Mouse (Mus musculus) leukemia stem cell, adult 10-12 weeks (primary cell): Measurements from ENCODE around the gene Arfgap2. TPM values are rescaled to one million over a fixed set of nuclear protein-coding genes. Genes with fewer than 3 reads are reported as not detected.

Experiments
- polyA plus RNA-seq: library from polyadenylated mRNA; stranded (reverse); fragments of >175 nt; gene quantifications from 2 replicates; pipeline ENCODE4 v1.2.3, GENCODE M21; 2012; ENCODE audit warnings: low replicate concordance

Gene Arfgap2
- polyA plus RNA-seq: 7.9 and 37.0 TPM in 2 replicates

DNA sequence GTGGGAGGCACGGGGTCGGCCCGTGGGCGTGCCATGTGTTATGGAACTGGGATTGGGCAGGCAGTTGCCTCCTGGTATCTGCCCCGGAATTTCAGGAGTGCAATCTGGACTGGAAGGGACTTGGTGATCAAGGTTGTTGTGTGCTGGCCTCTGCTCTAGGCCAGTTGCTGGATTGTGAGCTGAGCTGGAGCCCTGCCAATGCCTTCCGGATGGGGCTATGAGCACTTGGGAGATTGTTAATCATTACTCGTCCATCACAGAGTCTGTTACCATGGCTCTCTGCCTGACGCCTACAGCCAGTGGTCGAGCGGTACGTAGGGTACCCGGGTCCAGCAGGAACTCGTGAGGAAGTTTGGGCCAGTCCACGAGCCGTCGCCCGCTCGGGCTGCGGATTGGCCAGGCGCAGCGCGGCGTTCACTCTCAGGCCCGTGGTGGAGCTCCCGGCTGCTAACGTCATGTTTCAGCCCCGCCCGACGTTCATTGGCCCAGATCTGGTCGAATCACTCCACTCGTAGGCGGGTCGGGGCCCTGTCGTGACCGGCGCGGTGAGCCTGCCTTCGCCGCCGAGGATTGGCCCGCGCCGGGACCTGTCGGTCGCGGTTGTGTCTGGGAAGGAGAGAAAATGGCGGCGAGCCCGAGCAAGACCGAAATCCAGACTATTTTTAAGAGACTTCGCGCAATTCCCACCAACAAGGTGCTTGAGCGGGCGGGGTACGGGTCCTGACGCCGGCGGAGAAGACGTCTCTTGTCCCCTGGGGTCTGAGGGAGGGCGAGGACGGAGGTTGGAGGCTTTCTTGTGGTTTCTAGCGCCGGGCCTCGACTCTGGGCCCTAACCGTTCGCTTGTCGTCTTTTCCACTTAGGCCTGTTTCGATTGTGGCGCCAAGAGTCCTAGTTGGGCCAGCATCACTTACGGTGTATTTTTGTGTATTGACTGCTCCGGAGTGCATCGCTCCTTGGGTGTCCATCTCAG is at the start of gene Arfgap2:
TSS of gene Arfgap2 (plus strand) at position 264 of the 971 bp plus-strand sequence.

DNA sequence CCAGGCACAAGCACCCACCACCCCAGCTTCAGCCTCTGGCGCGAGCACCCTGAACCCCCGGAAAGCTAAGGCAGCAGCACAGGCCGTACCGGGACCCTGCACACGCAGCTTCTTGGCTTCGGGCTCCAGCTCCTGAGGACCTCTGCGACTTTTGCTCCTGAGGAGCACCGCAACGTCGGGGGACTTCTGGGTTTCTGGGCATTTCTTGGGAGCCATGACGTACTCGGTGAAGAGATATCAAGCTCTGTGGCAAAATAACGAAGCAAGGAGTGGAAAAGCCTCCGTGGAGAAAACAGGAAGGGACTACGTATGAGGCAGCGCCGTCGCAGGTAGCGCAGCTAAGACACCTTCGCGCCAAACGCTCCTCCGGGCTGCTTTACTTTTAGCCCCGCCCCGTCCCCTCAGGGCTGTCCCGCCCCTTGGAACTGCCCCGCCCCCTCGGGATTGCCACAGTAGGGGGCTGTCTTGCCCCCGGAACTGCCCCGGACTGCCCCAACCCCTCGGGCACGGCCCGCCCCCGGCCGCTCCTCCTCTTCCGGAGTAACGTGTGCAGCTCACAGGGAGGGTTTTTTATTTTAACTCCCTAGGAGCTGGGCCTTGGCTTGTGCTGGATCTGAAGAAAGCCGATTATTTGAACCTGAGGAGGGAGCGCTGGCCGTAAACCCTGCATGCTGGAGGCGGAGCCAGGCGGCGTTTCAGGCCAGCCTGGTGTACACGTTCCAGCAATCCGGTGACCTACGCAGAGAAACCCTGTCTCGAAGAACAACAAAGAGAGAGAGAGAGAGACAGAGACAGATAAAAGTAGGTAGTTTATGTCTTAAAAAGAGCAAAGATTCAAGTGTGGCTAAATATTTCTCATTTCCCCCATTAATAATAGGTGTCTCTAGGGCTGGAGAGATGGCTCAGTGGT is 27.9 kb upstream of the Arfgap2 start, which contains the start of gene Ddb2:
TSS of gene Ddb2 (minus strand) at position 382 of the 910 bp plus-strand sequence.

DNA sequence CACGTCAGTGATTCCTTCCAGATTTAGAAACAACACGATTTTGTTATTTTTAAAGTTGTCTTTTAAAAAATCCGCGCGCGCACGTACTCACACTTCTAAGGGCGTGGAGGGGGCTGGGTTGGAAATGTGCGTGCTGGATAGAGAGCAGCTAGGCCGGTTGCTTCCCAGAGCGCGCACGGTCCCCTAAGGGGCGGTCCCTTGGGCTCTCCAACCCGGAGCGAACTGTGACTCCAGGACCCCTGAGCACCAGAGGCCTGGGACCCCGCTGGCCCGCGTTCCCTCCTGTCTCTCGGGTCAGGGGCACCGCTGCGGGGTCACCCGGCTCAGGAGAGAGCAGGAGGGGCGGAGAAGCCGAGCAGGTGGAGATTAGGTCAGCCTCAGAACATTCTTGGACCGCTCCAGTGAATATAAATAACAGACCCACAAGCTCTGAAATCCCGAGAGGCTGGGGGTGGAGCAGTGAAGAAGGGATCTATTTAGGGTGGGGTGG is 9.1 kb upstream of the Arfgap2 start, which contains the start of gene Pacsin3:
TSS of gene Pacsin3 (plus strand) at position 294 of the 490 bp plus-strand sequence.

Other genes starting within 250 kb of the Arfgap2 start
- gene Rapsn, start 229.4 kb upstream of the Arfgap2 start, polyA plus RNA-seq: 0.19 and 0.36 TPM in 2 replicates
- gene Psmc3, start 211.0 kb upstream of the Arfgap2 start, polyA plus RNA-seq: 50.2 and 74.8 TPM in 2 replicates
- gene Slc39a13, start 194.6 kb upstream of the Arfgap2 start, polyA plus RNA-seq: 13.6 and 25.4 TPM in 2 replicates
- 25.7 and 55.7 TPM in 2 replicates for gene Spi1, start 182.6 kb upstream of the Arfgap2 start, polyA plus RNA-seq
- gene Mybpc3, start 146.8 kb upstream of the Arfgap2 start, polyA plus RNA-seq: 0.06 and 0.17 TPM in 2 replicates
- 5.4 and 8.6 TPM in 2 replicates for gene Madd, start 81.1 kb upstream of the Arfgap2 start, polyA plus RNA-seq
- gene Nr1h3, start 62.1 kb upstream of the Arfgap2 start, polyA plus RNA-seq: 8.0 and 13.7 TPM in 2 replicates
- 3.0 and 18.6 TPM in 2 replicates for gene Acp2, start 62.1 kb upstream of the Arfgap2 start, polyA plus RNA-seq
- gene Ddb2, start 28.0 kb upstream of the Arfgap2 start, polyA plus RNA-seq: 0.79 and 0.96 TPM in 2 replicates
- gene Pacsin3, start 9.0 kb upstream of the Arfgap2 start, polyA plus RNA-seq: 0.63 and 3.1 TPM in 2 replicates
- gene 1110051M20Rik, start 179.7 kb downstream of the Arfgap2 start, polyA plus RNA-seq: 3.9 and 5.0 TPM in 2 replicates
- gene Lrp4, start 192.5 kb downstream of the Arfgap2 start, polyA plus RNA-seq: 0.05 and 0.15 TPM in 2 replicates